In the genomic region with DNA sequence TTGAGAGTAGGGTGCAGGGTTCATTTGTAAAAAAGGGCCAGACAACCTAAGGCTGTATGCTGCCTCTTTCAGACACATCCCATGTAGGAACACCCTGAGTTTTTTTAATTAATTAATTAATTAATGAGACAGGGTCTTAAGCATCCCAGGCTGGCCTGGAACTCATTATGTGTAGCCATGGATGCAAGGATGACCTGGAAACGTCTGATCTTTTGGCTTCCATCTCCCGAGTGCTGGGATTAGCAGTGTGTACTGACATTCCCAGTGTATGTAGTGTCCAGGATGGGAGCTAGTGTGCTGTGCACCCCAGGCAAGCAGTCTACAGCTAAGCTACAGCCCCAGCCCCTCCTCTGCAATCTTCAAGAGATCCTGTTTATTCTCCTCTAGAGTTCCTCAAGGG, we compare ENCODE assay signal across 17 mouse cellular contexts. TPM values are rescaled to one million over a fixed set of nuclear protein-coding genes. Genes with fewer than 3 reads are reported as not detected.
DNase-seq lines count a peak whose midpoint lies in the region; ATAC-seq and TF ChIP-seq lines count a peak whose summit lies in the region.
"Had no signal": no experiment of that assay in that cellular context is flagged by ENCODE, and none has a peak within 500 bp of the region (broad histone marks: within the 10 kb centered on the region; RNA-seq: fewer than 3 reads in every experiment).

No protein-coding gene starts in this region.

- no peak for TF ChIP-seq CTCF in Patski (IDR thresholded peaks at IDR 0.05)

- in situ Hi-C loops in Patski (cut with MboI; ENCODE audit: low pct_unique_long_range_greater_than_20kb): loop anchor here (5.0 kb wide), 2 partner anchors 36 to 59 kb away; no protein-coding TSS in a partner anchor

- no peak overlapping the region for H3K4me2 ChIP-seq in kidney, embryonic 16.5 days (replicated peaks; ENCODE audit: low read depth, low read length)
- H3K4me2 ChIP-seq in forebrain, embryonic 13.5 days: no peak overlapping the region
- H3K4me2 ChIP-seq: embryonic facial prominence, embryonic 15.5 days; liver, embryonic 12.5 days; lung, embryonic 14.5 days; midbrain, embryonic 15.5 days had no signal

- H3K27me3 ChIP-seq in kidney, embryonic 16.5 days (ENCODE audit: insufficient read depth, low read length): no peaks in the 10 kb centered on the region
- H3K27me3 ChIP-seq in Patski: no peaks in the 10 kb centered on the region
- no peaks in the 10 kb centered on the region for H3K27me3 ChIP-seq in forebrain, embryonic 13.5 days
- H3K27me3 ChIP-seq: embryonic facial prominence, embryonic 15.5 days; liver, embryonic 12.5 days; midbrain, embryonic 15.5 days had no signal

- H3K4me1 ChIP-seq in kidney, embryonic 16.5 days (ENCODE audit: insufficient read depth, low read length): peaks cover 48% of the 10 kb centered on the region
- peaks cover 10% of the 10 kb centered on the region for H3K4me1 ChIP-seq in forebrain, embryonic 13.5 days

- DNase-seq in embryo, embryonic 10.5 days (ENCODE audit: low spot score): peak; percentile 14
- DNase-seq in embryo, embryonic 11 days: no peak
- DNase-seq in kidney, postnatal 36 days: no peak
- DNase-seq in Patski (ENCODE audit: low read depth, low spot score) (no peak), MN1 (ENCODE audit: low spot score) (no peak)
- peak; percentile 17 for DNase-seq in retina, embryonic 14.5 days (ENCODE audit: low spot score)

- peak overlapping the region; percentile 76; the same call in 1 of the 2 replicates for H3K27ac ChIP-seq in kidney, embryonic 16.5 days (ENCODE audit: low read length)
- no peak overlapping the region for H3K27ac ChIP-seq in forebrain, embryonic 13.5 days
- H3K27ac ChIP-seq: embryonic facial prominence, embryonic 15.5 days; layer of hippocampus, adult 2 months; left cerebral cortex, adult 2 months; liver, embryonic 12.5 days; midbrain, embryonic 15.5 days had no signal

- H3K36me3 ChIP-seq in kidney, embryonic 16.5 days (ENCODE audit: insufficient read depth, low read length): peaks cover 13% of the 10 kb centered on the region
- H3K36me3 ChIP-seq in forebrain, embryonic 13.5 days (ENCODE audit: poor library complexity, severe bottlenecking): no peaks in the 10 kb centered on the region
- H3K36me3 ChIP-seq: liver, embryonic 12.5 days; midbrain, embryonic 15.5 days had no signal

- CTCF ChIA-PET in Patski (lab: Charles Lee): interaction anchor here (1.0 to 1.3 kb wide), 2 partner anchors 22 to 32 kb away, joined by 3 read pairs; no protein-coding TSS in a partner anchor

- H3K9me3 ChIP-seq in kidney, embryonic 16.5 days (ENCODE audit: low read length): no peaks in the 10 kb centered on the region
- H3K9me3 ChIP-seq in forebrain, embryonic 13.5 days (replicated peaks): no peaks in the 10 kb centered on the region
- H3K9me3 ChIP-seq: embryonic facial prominence, embryonic 15.5 days; liver, embryonic 12.5 days; midbrain, embryonic 15.5 days had no signal

- no peak overlapping the region for H3K9ac ChIP-seq in kidney, embryonic 16.5 days (replicated peaks; ENCODE audit: low read length)
- no peak overlapping the region for H3K9ac ChIP-seq in forebrain, embryonic 13.5 days
- H3K9ac ChIP-seq: embryonic facial prominence, embryonic 15.5 days; liver, embryonic 12.5 days; lung, embryonic 14.5 days; midbrain, embryonic 15.5 days had no signal

- 22% methylated on average over 2 of the region's 2 CpGs for WGBS in kidney, embryonic 16.5 days
- WGBS in forebrain, embryonic 13.5 days: 26% methylated on average over 2 of the region's 2 CpGs

- no peak overlapping the region for H3K4me3 ChIP-seq in kidney, embryonic 16.5 days (ENCODE audit: low read length)
- H3K4me3 ChIP-seq in forebrain, embryonic 13.5 days: no peak overlapping the region
- H3K4me3 ChIP-seq: embryonic facial prominence, embryonic 15.5 days; layer of hippocampus, adult 2 months; left cerebral cortex, adult 2 months; liver, embryonic 12.5 days; midbrain, embryonic 15.5 days had no signal

- ATAC-seq in kidney, embryonic 16.5 days (ENCODE audit: low FRiP score, low TSS enrichment): 0 out of 2 replicates have a peak, but pooled peaks have one; percentile 10
- peak; percentile 44 for ATAC-seq in Patski
- ATAC-seq in forebrain, embryonic 13.5 days: no peak
- ATAC-seq: forebrain, embryonic 14.5 days; liver, embryonic 12.5 days; midbrain, embryonic 15.5 days had no signal

- POLR2A ChIA-PET in Patski (lab: Charles Lee): interaction anchor here (0.9 to 1.3 kb wide), 3 partner anchors 24 to 64 kb away, joined by 4 to 6 read pairs (median 5); no protein-coding TSS in a partner anchor

RNA-seq across cellular contexts. Expression of gene Cd300a, which starts 13.2 kb away (rescaled TPM):
- 1.8 and 2.2 TPM in 2 replicates for polyA plus RNA-seq in kidney, embryonic 16.5 days (2015; fragmentation: Nextera tagmentation; extraction: Ambion mirVana)
- 0.78 TPM for polyA plus RNA-seq in Patski (2021)
- 0.49 TPM in 2 replicates for polyA plus RNA-seq in forebrain, embryonic 13.5 days (2015; fragmentation: Nextera tagmentation; extraction: Ambion mirVana)

RNA-seq across cellular contexts. Expression of gene Gprc5c, which starts 25.7 kb away (rescaled TPM):
- polyA plus RNA-seq in kidney, embryonic 16.5 days (2015; fragmentation: Nextera tagmentation; extraction: Ambion mirVana): 153 and 162 TPM in 2 replicates
- polyA plus RNA-seq in Patski (2021): 234 TPM
- polyA plus RNA-seq in forebrain, embryonic 13.5 days (2015; fragmentation: Nextera tagmentation; extraction: Ambion mirVana): 4.6 and 5.0 TPM in 2 replicates
- polyA plus RNA-seq: inflammation-experienced regulatory T-cells, adult 6 months had no signal

RNA-seq across cellular contexts. Expression of gene Cd300lb, which starts 57.6 kb away (rescaled TPM):
- 0.32 and 0.37 TPM in 2 replicates for polyA plus RNA-seq in kidney, embryonic 16.5 days (2015; fragmentation: Nextera tagmentation; extraction: Ambion mirVana)
- 0.03 TPM for polyA plus RNA-seq in Patski (2021)
- polyA plus RNA-seq in forebrain, embryonic 13.5 days (2015; fragmentation: Nextera tagmentation; extraction: Ambion mirVana): 0.08 TPM in 1 of 2 replicates, not detected in the other
- polyA plus RNA-seq: forebrain, embryonic 14.5 days; inflammation-experienced regulatory T-cells, adult 6 months; limb, embryonic 11.5 days; midbrain, embryonic 15.5 days had no signal

Comparison
In these comparisons a context has a peak if more than half of its experiments do, and no peak if none do; other contexts are left out.
1. DNase-seq: peak in embryo, embryonic 10.5 days (single experiment) and retina, embryonic 14.5 days (single experiment); none in embryo, embryonic 11 days (single experiment), kidney, postnatal 36 days (0 of 2), Patski (single experiment) and MN1 (single experiment).
2. RNA of gene Gprc5c, which starts 25.7 kb away (polyA plus RNA-seq): 234 TPM in Patski (single experiment) and 153 to 162 TPM in kidney, embryonic 16.5 days; 4.6 to 5.0 TPM in forebrain, embryonic 13.5 days; every median in the first group is over 10 times any median in the second.